Mouse (Mus musculus): Measurements from ENCODE around the gene Slc35e3. TPM values are rescaled to one million over a fixed set of nuclear protein-coding genes. Genes with fewer than 3 reads are reported as not detected.

The Slc35e3 gene
- polyA plus RNA-seq, 1 experiment from 2014 or later = 29.0 TPM

- H3K4me3 ChIP-seq (replicated peaks; ENCODE audit: low read length) = no peak overlapping the region
- H3K36me3 ChIP-seq (ENCODE audit: control insufficient read depth, insufficient read depth) = peaks cover 31% of the 10 kb centered on the region
- no peak overlapping the region for H3K4me2 ChIP-seq (ENCODE audit: low read length)
- H3K9ac ChIP-seq (replicated peaks; ENCODE audit: low read depth, low read length) = no peak overlapping the region
- no peak for ATAC-seq
- no peaks in the 10 kb centered on the region for H3K9me3 ChIP-seq (ENCODE audit: control insufficient read depth, low read length)
- no peak overlapping the region for H3K27ac ChIP-seq (ENCODE audit: low read length)
- no peaks in the 10 kb centered on the region for H3K27me3 ChIP-seq (replicated peaks; ENCODE audit: control insufficient read depth, insufficient read depth, low read length)
- no peaks in the 10 kb centered on the region for H3K4me1 ChIP-seq (replicated peaks; ENCODE audit: control insufficient read depth, insufficient read depth, low read length)
- 97% methylated on average over 7 of the region's 7 CpGs for WGBS
These were observed 6.2 kb upstream of the Slc35e3 start for GRCm38 (mm10) chr10:117752304-117752821.

GRCm38 (mm10) chr10:117751744-117752143 is 5.6 kb upstream of the Slc35e3 start:
- no peak overlapping the region for H3K4me3 ChIP-seq (replicated peaks; ENCODE audit: low read length)
- H3K27me3 ChIP-seq (replicated peaks; ENCODE audit: control insufficient read depth, insufficient read depth, low read length) = no peaks in the 10 kb centered on the region
- no peaks in the 10 kb centered on the region for H3K9me3 ChIP-seq (ENCODE audit: control insufficient read depth, low read length)
- H3K36me3 ChIP-seq (ENCODE audit: control insufficient read depth, insufficient read depth) = peaks cover 25% of the 10 kb centered on the region
- H3K4me2 ChIP-seq (ENCODE audit: low read length) = no peak overlapping the region
- H3K9ac ChIP-seq (replicated peaks; ENCODE audit: low read depth, low read length) = no peak overlapping the region
- no peaks in the 10 kb centered on the region for H3K4me1 ChIP-seq (replicated peaks; ENCODE audit: control insufficient read depth, insufficient read depth, low read length)
- 99% methylated on average over 6 of the region's 6 CpGs for WGBS
- no peak for ATAC-seq
- H3K27ac ChIP-seq (ENCODE audit: low read length) = no peak overlapping the region

GRCm38 (mm10) chr10:117751282-117751610 is 5.1 kb upstream of the Slc35e3 start:
- Histone ChIP-seq H3K36me3 (ENCODE audit: control insufficient read depth, insufficient read depth) (peaks cover 22% of the 10 kb centered on the region), H3K27me3 (replicated peaks; ENCODE audit: control insufficient read depth, insufficient read depth, low read length) (no peaks in the 10 kb centered on the region), H3K9me3 (ENCODE audit: control insufficient read depth, low read length) (no peaks in the 10 kb centered on the region), H3K4me1 (replicated peaks; ENCODE audit: control insufficient read depth, insufficient read depth, low read length) (no peaks in the 10 kb centered on the region), H3K9ac (replicated peaks; ENCODE audit: low read depth, low read length) (no peak overlapping the region), H3K4me2 (ENCODE audit: low read length) (no peak overlapping the region), H3K4me3 (replicated peaks; ENCODE audit: low read length) (no peak overlapping the region), H3K27ac (ENCODE audit: low read length) (no peak overlapping the region)
- ATAC-seq = no peak
- WGBS = 98% methylated on average over 14 of the region's 14 CpGs

GRCm38 (mm10) chr10:117750529-117751281 is 4.5 kb upstream of the Slc35e3 start:
- Histone ChIP-seq H3K27me3 (replicated peaks; ENCODE audit: control insufficient read depth, insufficient read depth, low read length) (no peaks in the 10 kb centered on the region), H3K4me3 (replicated peaks; ENCODE audit: low read length) (no peak overlapping the region), H3K27ac (ENCODE audit: low read length) (no peak overlapping the region), H3K9me3 (ENCODE audit: control insufficient read depth, low read length) (no peaks in the 10 kb centered on the region), H3K36me3 (ENCODE audit: control insufficient read depth, insufficient read depth) (peaks cover 19% of the 10 kb centered on the region), H3K9ac (replicated peaks; ENCODE audit: low read depth, low read length) (no peak overlapping the region), H3K4me2 (ENCODE audit: low read length) (no peak overlapping the region), H3K4me1 (replicated peaks; ENCODE audit: control insufficient read depth, insufficient read depth, low read length) (no peaks in the 10 kb centered on the region)
- no peak for ATAC-seq
- 98% methylated on average over 5 of the region's 5 CpGs for WGBS

- peaks cover 6% of the 10 kb centered on the region for H3K4me1 ChIP-seq (replicated peaks; ENCODE audit: control insufficient read depth, insufficient read depth, low read length)
- peaks cover 19% of the 10 kb centered on the region for H3K36me3 ChIP-seq (ENCODE audit: control insufficient read depth, insufficient read depth)
- no peaks in the 10 kb centered on the region for H3K9me3 ChIP-seq (ENCODE audit: control insufficient read depth, low read length)
- 94% methylated on average over 14 of the region's 14 CpGs for WGBS
- H3K9ac ChIP-seq (replicated peaks; ENCODE audit: low read depth, low read length) = no peak overlapping the region
- no peak overlapping the region for H3K4me2 ChIP-seq (ENCODE audit: low read length)
- no peak for ATAC-seq
- no peak overlapping the region for H3K4me3 ChIP-seq (replicated peaks; ENCODE audit: low read length)
- no peak overlapping the region for H3K27ac ChIP-seq (ENCODE audit: low read length)
- H3K27me3 ChIP-seq (replicated peaks; ENCODE audit: control insufficient read depth, insufficient read depth, low read length) = no peaks in the 10 kb centered on the region
These were observed 3.7 kb upstream of the Slc35e3 start for GRCm38 (mm10) chr10:117749787-117750343.

- H3K4me1 ChIP-seq (replicated peaks; ENCODE audit: control insufficient read depth, insufficient read depth, low read length) = peaks cover 13% of the 10 kb centered on the region
- H3K9ac ChIP-seq (replicated peaks; ENCODE audit: low read depth, low read length) = no peak overlapping the region
- no peak overlapping the region for H3K4me3 ChIP-seq (replicated peaks; ENCODE audit: low read length)
- peaks cover 19% of the 10 kb centered on the region for H3K36me3 ChIP-seq (ENCODE audit: control insufficient read depth, insufficient read depth)
- no peak overlapping the region for H3K27ac ChIP-seq (ENCODE audit: low read length)
- no peaks in the 10 kb centered on the region for H3K27me3 ChIP-seq (replicated peaks; ENCODE audit: control insufficient read depth, insufficient read depth, low read length)
- H3K9me3 ChIP-seq (ENCODE audit: control insufficient read depth, low read length) = no peaks in the 10 kb centered on the region
- 97% methylated on average over 10 of the region's 10 CpGs for WGBS
- no peak for ATAC-seq
- H3K4me2 ChIP-seq (ENCODE audit: low read length) = no peak overlapping the region
These were observed 3.0 kb upstream of the Slc35e3 start for GRCm38 (mm10) chr10:117749050-117749686.

- Histone ChIP-seq H3K4me3 (replicated peaks; ENCODE audit: low read length) (no peak overlapping the region), H3K9ac (replicated peaks; ENCODE audit: low read depth, low read length) (no peak overlapping the region), H3K4me2 (ENCODE audit: low read length) (no peak overlapping the region), H3K27ac (ENCODE audit: low read length) (no peak overlapping the region), H3K4me1 (replicated peaks; ENCODE audit: control insufficient read depth, insufficient read depth, low read length) (peaks cover 20% of the 10 kb centered on the region), H3K9me3 (ENCODE audit: control insufficient read depth, low read length) (no peaks in the 10 kb centered on the region), H3K27me3 (replicated peaks; ENCODE audit: control insufficient read depth, insufficient read depth, low read length) (no peaks in the 10 kb centered on the region), H3K36me3 (ENCODE audit: control insufficient read depth, insufficient read depth) (peaks cover 19% of the 10 kb centered on the region)
- ATAC-seq = no peak
- WGBS = 91% methylated on average over 10 of the region's 10 CpGs
These were observed 2.3 kb upstream of the Slc35e3 start for GRCm38 (mm10) chr10:117748276-117749049.

GRCm38 (mm10) chr10:117747711-117748110 is 1.5 kb upstream of the Slc35e3 start:
- Histone ChIP-seq H3K4me3 (replicated peaks; ENCODE audit: low read length) (no peak overlapping the region), H3K9ac (replicated peaks; ENCODE audit: low read depth, low read length) (no peak overlapping the region), H3K36me3 (ENCODE audit: control insufficient read depth, insufficient read depth) (peaks cover 19% of the 10 kb centered on the region), H3K4me1 (replicated peaks; ENCODE audit: control insufficient read depth, insufficient read depth, low read length) (peaks cover 20% of the 10 kb centered on the region), H3K27ac (ENCODE audit: low read length) (no peak overlapping the region), H3K4me2 (ENCODE audit: low read length) (no peak overlapping the region), H3K9me3 (ENCODE audit: control insufficient read depth, low read length) (no peaks in the 10 kb centered on the region), H3K27me3 (replicated peaks; ENCODE audit: control insufficient read depth, insufficient read depth, low read length) (no peaks in the 10 kb centered on the region)
- WGBS = 95% methylated on average over 7 of the region's 7 CpGs
- no peak for ATAC-seq
